Mouse (Mus musculus) embryonic fibroblast, embryonic 13.5 days (primary cell): ENCODE measurements around the gene Syk.

ENCODE experiments used
- CTCF ChIP-seq: IDR thresholded peaks from 2 replicates; pipeline ENCODE4 v1.5.1; 2011; ENCODE audit warnings: mild to moderate bottlenecking, control low read depth, low read length, moderate library complexity, borderline replicate concordance; ENCODE audit not compliant: insufficient read depth
- POLR2A ChIP-seq: IDR thresholded peaks from 2 replicates; pipeline ENCODE4 v1.6.1; 2011; ENCODE audit warnings: low read depth, mild to moderate bottlenecking, control low read depth, low read length, moderate library complexity

GRCm38 (mm10) chr13:52658477-52658876, 75.5 kb downstream of the Syk start:
- TF ChIP-seq CTCF (peak; percentile 89), POLR2A (no peak)
